Mouse (Mus musculus) activated CD4-positive, CD25-positive, alpha-beta regulatory T cell, adult 9 weeks (primary cell): ENCODE data around the gene Ppa2. TPM values are rescaled to one million over a fixed set of nuclear protein-coding genes. Genes with fewer than 3 reads are reported as not detected.

Experiments used
- polyA plus RNA-seq: library from polyadenylated mRNA; unstranded; fragments of 100-300 nt; shearing (Covaris generic); gene quantifications from one replicate; pipeline ENCODE4 v1.2.1, GENCODE M21; 2017

The Ppa2 gene
- polyA plus RNA-seq = 22.7 TPM

DNA sequence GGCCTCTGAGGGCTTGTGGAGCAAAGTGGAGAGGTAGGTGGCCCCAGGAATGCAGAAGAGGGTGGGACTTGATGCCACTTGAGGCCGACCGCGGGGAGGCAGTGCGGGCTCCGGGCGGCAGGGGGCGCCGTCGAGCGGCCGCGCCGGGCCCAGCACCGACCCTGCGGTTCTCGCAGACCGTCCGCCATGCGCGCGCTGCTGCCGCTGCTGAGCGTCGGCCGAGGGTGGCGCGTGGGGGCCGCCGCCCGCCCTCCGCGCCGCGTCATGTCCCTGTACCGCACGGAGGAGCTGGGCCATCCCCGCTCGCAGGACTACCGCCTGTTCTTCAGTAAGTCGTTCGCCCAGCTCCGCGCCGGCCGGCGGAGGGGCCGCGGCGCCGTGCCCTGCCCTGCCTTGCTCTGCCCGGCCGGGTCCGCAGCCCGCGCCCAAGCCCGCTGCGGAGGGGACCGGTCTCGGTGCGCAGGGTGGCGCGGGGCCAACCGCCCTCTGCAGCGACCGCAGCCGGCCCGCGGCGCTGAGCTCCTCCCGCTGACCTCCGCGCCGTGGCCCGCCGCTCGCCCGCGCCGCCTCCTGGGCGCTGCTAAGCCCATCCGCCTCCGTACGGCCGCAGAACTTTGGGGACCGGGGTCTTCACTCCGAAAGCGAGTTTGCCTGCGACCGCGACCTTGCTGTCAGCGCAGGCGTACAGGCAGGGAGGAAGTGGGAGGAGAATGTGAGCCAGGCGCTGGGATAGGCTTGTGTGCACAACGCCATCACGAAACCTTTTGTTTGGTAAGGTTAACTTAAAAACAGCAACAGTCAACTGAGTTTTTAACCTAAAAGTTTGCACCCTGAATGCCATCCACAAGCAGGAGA is at the start of gene Ppa2:
Gene Ppa2, plus strand, starts transcription at position 157 of the 855 bp plus-strand sequence.

Other genes with a start within 250 kb of the Ppa2 start
- gene Ints12, start 218.3 kb upstream of the Ppa2 start, polyA plus RNA-seq = 24.7 TPM
- gene Gstcd, start 218.1 kb upstream of the Ppa2 start, polyA plus RNA-seq = 3.4 TPM
- gene Arhgef38, start 75.2 kb upstream of the Ppa2 start, polyA plus RNA-seq = not detected
- gene Tet2, start 235.0 kb downstream of the Ppa2 start, polyA plus RNA-seq = 45.3 TPM